Comparison of ENCODE assay signal across 29 mouse cellular contexts in the genomic region with DNA sequence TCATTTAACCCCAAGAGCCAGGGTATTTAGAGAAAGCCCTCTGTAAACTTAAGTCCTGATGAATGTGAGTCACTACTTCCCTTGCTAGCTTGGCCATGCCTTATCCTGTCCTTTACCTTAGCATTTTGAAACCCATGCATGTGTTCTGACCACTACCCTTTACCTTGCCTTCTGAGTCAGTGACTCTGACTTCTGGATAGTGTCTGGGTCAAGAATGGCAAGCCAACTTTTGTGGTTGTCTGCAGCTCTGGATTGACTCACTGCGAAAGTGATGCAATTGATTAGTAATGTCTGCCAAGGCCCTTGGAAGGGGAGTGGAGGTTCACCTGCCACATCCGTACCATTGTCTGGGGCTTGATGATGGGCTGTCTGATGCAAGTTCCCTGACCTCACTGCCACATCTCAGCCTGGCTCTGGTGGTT. TPM values are rescaled to one million over a fixed set of nuclear protein-coding genes. Genes with fewer than 3 reads are reported as not detected.
DNase-seq lines count a peak whose midpoint lies in the region; ATAC-seq and TF ChIP-seq lines count a peak whose summit lies in the region.
"Had no signal": no experiment of that assay in that cellular context is flagged by ENCODE, and none has a peak within 500 bp of the region (broad histone marks: within the 10 kb centered on the region; RNA-seq: fewer than 3 reads in every experiment).

No protein-coding gene starts in this region.

- no peaks in the 10 kb centered on the region for H3K4me1 ChIP-seq in liver, adult 2 months (ENCODE audit: control insufficient read depth, insufficient read depth, low read length)
- H3K4me1 ChIP-seq in forebrain, embryonic 16.5 days (replicated peaks; ENCODE audit: control insufficient read depth, insufficient read depth, low read length), result no peaks in the 10 kb centered on the region
- H3K4me1 ChIP-seq: hindbrain, embryonic 15.5 days had no signal

- WGBS in liver, adult 2 months, result 35% methylated on average over 2 of the region's 2 CpGs
- 92% methylated on average over 2 of the region's 2 CpGs for WGBS in forebrain, embryonic 16.5 days

- peak; percentile 72 for ATAC-seq in megakaryocyte progenitor cell, adult 5-6 weeks (replicated peaks; ENCODE audit: poor library complexity)
- ATAC-seq in forebrain, embryonic 16.5 days, result no peak
- ATAC-seq: CD4-positive, CD25-positive, alpha-beta regulatory T cell, adult 4 months; intestine, postnatal 0 days had no signal

- H3K27ac ChIP-seq in liver, adult 2 months (replicated peaks; ENCODE audit: insufficient read depth, low read depth, low read length), result no peak overlapping the region
- H3K27ac ChIP-seq in forebrain, embryonic 16.5 days (ENCODE audit: low read length), result no peak overlapping the region
- H3K27ac ChIP-seq: forebrain, embryonic 10.5 days; heart, embryonic 15.5 days; hindbrain, embryonic 15.5 days; kidney, embryonic 15.5 days; limb, embryonic 12.5 days; liver, embryonic 14.5 days had no signal

- no peaks in the 10 kb centered on the region for H3K79me3 ChIP-seq in C2C12 (ENCODE audit: low read depth)

- no peaks in the 10 kb centered on the region for H3K36me3 ChIP-seq in liver, adult 2 months (ENCODE audit: control insufficient read depth, insufficient read depth, low read length)
- peaks cover 11% of the 10 kb centered on the region for H3K36me3 ChIP-seq in C2C12 (ENCODE audit: control insufficient read depth, insufficient read depth)
- H3K36me3 ChIP-seq in forebrain, embryonic 16.5 days (ENCODE audit: control insufficient read depth, insufficient read depth), result 0 out of 2 replicates have a peak, but pooled peaks cover 4% of the 10 kb centered on the region

- H3K9ac ChIP-seq in liver, adult 2 months (ENCODE audit: low read depth, low read length), result no peak overlapping the region
- H3K9ac ChIP-seq in forebrain, embryonic 16.5 days (replicated peaks; ENCODE audit: low read depth, low read length), result no peak overlapping the region
- H3K9ac ChIP-seq: heart, embryonic 15.5 days; hindbrain, embryonic 15.5 days; kidney, embryonic 15.5 days; limb, embryonic 12.5 days; liver, embryonic 14.5 days had no signal

- no peak for TF ChIP-seq CTCF in liver, adult 2 months (IDR thresholded peaks at IDR 0.05; ENCODE audit: low read depth, low read length)
- no peak for TF ChIP-seq CTCF in C2C12 (IDR thresholded peaks at IDR 0.05; ENCODE audit: control insufficient read depth, insufficient read depth, insufficient read length)

- no peak overlapping the region for H3K4me3 ChIP-seq in liver, adult 2 months (ENCODE audit: insufficient read depth, low read depth, low read length)
- H3K4me3 ChIP-seq in C2C12 (ENCODE audit: insufficient read depth, poor library complexity, severe bottlenecking), result no peak overlapping the region
- no peak overlapping the region for H3K4me3 ChIP-seq in forebrain, embryonic 16.5 days (replicated peaks; ENCODE audit: low read length)
- H3K4me3 ChIP-seq: forebrain, embryonic 10.5 days; heart, embryonic 15.5 days; hindbrain, embryonic 15.5 days; kidney, embryonic 15.5 days; limb, embryonic 12.5 days had no signal

- H3K79me2 ChIP-seq in liver, adult 2 months (ENCODE audit: control insufficient read depth, insufficient read depth, low read length), result no peaks in the 10 kb centered on the region
- no peaks in the 10 kb centered on the region for H3K79me2 ChIP-seq in C2C12 (ENCODE audit: control insufficient read depth, insufficient read depth)

- H3K9me3 ChIP-seq in forebrain, embryonic 16.5 days (ENCODE audit: control insufficient read depth, low read length), result no peaks in the 10 kb centered on the region
- H3K9me3 ChIP-seq: forebrain, embryonic 10.5 days; G1E; heart, embryonic 15.5 days; hindbrain, embryonic 15.5 days; kidney, embryonic 15.5 days; limb, embryonic 12.5 days had no signal

- H3K4me2 ChIP-seq in forebrain, embryonic 16.5 days (ENCODE audit: low read length), result no peak overlapping the region
- H3K4me2 ChIP-seq: heart, embryonic 15.5 days; hindbrain, embryonic 15.5 days; kidney, embryonic 15.5 days; limb, embryonic 12.5 days had no signal

- TF ChIP-seq POLR2A in liver, adult 2 months (IDR thresholded peaks at IDR 0.05; ENCODE audit: extremely low read depth, insufficient read depth, low read length), result no peak

- peak; percentile 65 for DNase-seq in liver, adult 2 months (ENCODE audit: extremely low read depth, low read depth, low spot score)
- DNase-seq in liver (no peak), adipocyte (ENCODE audit: low spot score) (peak; percentile 49)
- no peak for DNase-seq in cerebellum, adult 11-12 months
- no peak for DNase-seq in heart, adult 18-20 months
- DNase-seq: cerebellum, postnatal 10 days; embryo, embryonic 11 days; gastrocnemius, postnatal 10 days; heart, postnatal 4 days; kidney, postnatal 4 days; right cerebral cortex, adult 18-20 months; thymus, postnatal 25 days had no signal

- H3ac ChIP-seq in C2C12 (ENCODE audit: control insufficient read depth, insufficient read length, low read depth), result no peak overlapping the region

- H3K27me3 ChIP-seq in liver, adult 2 months (ENCODE audit: control insufficient read depth, insufficient read depth, low read length), result no peaks in the 10 kb centered on the region
- no peaks in the 10 kb centered on the region for H3K27me3 ChIP-seq in C2C12 (ENCODE audit: control insufficient read depth, insufficient read depth, insufficient read length)
- no peaks in the 10 kb centered on the region for H3K27me3 ChIP-seq in forebrain, embryonic 16.5 days (replicated peaks; ENCODE audit: control insufficient read depth, insufficient read depth, low read length)
- H3K27me3 ChIP-seq: heart, embryonic 15.5 days; hindbrain, embryonic 15.5 days; kidney, embryonic 15.5 days; limb, embryonic 12.5 days had no signal

TF ChIP-seq in C2C12, 6 proteins besides CTCF, POLR2A, EP300 and RAD21:
- TF ChIP-seq MYOG (IDR thresholded peaks at IDR 0.05; ENCODE audit: control insufficient read depth, extremely low read depth, insufficient read length) (no peak), MAX (IDR thresholded peaks at IDR 0.05) (peak; percentile 28), FOSL1 (IDR thresholded peaks at IDR 0.05; ENCODE audit: insufficient read depth, low read length, poor library complexity, severe bottlenecking) (peak; percentile 49), MYOD1 (IDR thresholded peaks at IDR 0.05; ENCODE audit: control insufficient read depth, insufficient read length, low read depth) (peak; percentile 79), CEBPB (IDR thresholded peaks at IDR 0.05; ENCODE audit: low read depth) (peak; percentile 89)

RNA-seq across cellular contexts. Expression of a gene that starts 18.4 kb away (rescaled TPM):
- 0.67 and 1.7 TPM in 2 replicates for total RNA-seq in liver, adult 2 months (2014; rRNA removed)
- polyA plus RNA-seq in liver, adult 2 months (2012; rRNA removed), result 1.7 and 3.8 TPM in 2 replicates
- polyA plus RNA-seq in C2C12 (2012; fragmentation: generic; extraction: Trizol), result 25.6 TPM
- total RNA-seq in megakaryocyte progenitor cell, adult 5-6 weeks (2015), result 13.2 and 13.8 TPM in 2 replicates
- total RNA-seq in megakaryocyte progenitor cell, adult 5-6 weeks (2017), result 24.9 and 29.5 TPM in 2 replicates
- total RNA-seq in heart, adult 18-20 months (2021), result 10 to 100 TPM; 10.8 to 12.7 TPM
- polyA plus RNA-seq in forebrain, embryonic 16.5 days (2015; fragmentation: Nextera tagmentation; extraction: Ambion mirVana), result 3.8 and 4.7 TPM in 2 replicates

RNA-seq across cellular contexts. Expression of a gene that starts 43.1 kb away (rescaled TPM):
- total RNA-seq in liver, adult 2 months (2014; rRNA removed), result 14.9 and 21.7 TPM in 2 replicates
- 20.8 and 25.4 TPM in 2 replicates for polyA plus RNA-seq in liver, adult 2 months (2012; rRNA removed)
- 23.6 TPM for polyA plus RNA-seq in C2C12 (2012; fragmentation: generic; extraction: Trizol)
- total RNA-seq in megakaryocyte progenitor cell, adult 5-6 weeks (2015), result 14.0 and 15.1 TPM in 2 replicates
- 31.7 and 46.5 TPM in 2 replicates for total RNA-seq in megakaryocyte progenitor cell, adult 5-6 weeks (2017)
- total RNA-seq in heart, adult 18-20 months (2021), result 10 to 100 TPM; 55.4 to 62.3 TPM
- polyA plus RNA-seq in forebrain, embryonic 16.5 days (2015; fragmentation: Nextera tagmentation; extraction: Ambion mirVana), result 36.1 and 43.0 TPM in 2 replicates

RNA-seq across cellular contexts. Expression of a gene that starts 46.2 kb away (rescaled TPM):
- total RNA-seq in liver, adult 2 months (2014; rRNA removed), result not detected in 2 replicates
- polyA plus RNA-seq in liver, adult 2 months (2012; rRNA removed), result not detected in 2 replicates
- 0.14 TPM for polyA plus RNA-seq in C2C12 (2012; fragmentation: generic; extraction: Trizol)
- not detected in 2 replicates for total RNA-seq in megakaryocyte progenitor cell, adult 5-6 weeks (2015)
- 0.04 and 0.30 TPM in 2 replicates for total RNA-seq in megakaryocyte progenitor cell, adult 5-6 weeks (2017)
- not detected for total RNA-seq in heart, adult 18-20 months (2021)
- polyA plus RNA-seq in forebrain, embryonic 16.5 days (2015; fragmentation: Nextera tagmentation; extraction: Ambion mirVana), result 2.0 and 3.2 TPM in 2 replicates
- total RNA-seq: G1E; gastrocnemius, postnatal 10 days; heart, adult 8-10 months; heart, postnatal 4 days; layer of hippocampus, postnatal 10 days; megakaryocyte-erythroid progenitor cell, adult 5-6 weeks; midbrain, postnatal 0 days had no signal
- polyA plus RNA-seq: G1E; small intestine, adult 2 months had no signal

RNA-seq across cellular contexts. Expression of a gene that starts 51.4 kb away (rescaled TPM):
- total RNA-seq in liver, adult 2 months (2014; rRNA removed), result 3.3 and 4.0 TPM in 2 replicates
- polyA plus RNA-seq in liver, adult 2 months (2012; rRNA removed), result 3.6 and 5.3 TPM in 2 replicates
- 1.7 TPM for polyA plus RNA-seq in C2C12 (2012; fragmentation: generic; extraction: Trizol)
- 8.5 and 11.4 TPM in 2 replicates for total RNA-seq in megakaryocyte progenitor cell, adult 5-6 weeks (2015)
- total RNA-seq in megakaryocyte progenitor cell, adult 5-6 weeks (2017), result 14.4 and 15.9 TPM in 2 replicates
- 1 to 10 TPM; 3.2 to 3.4 TPM for total RNA-seq in heart, adult 18-20 months (2021)
- 0.41 and 0.47 TPM in 2 replicates for polyA plus RNA-seq in forebrain, embryonic 16.5 days (2015; fragmentation: Nextera tagmentation; extraction: Ambion mirVana)

Comparison
In these comparisons a context has a peak if more than half of its experiments do, and no peak if none do; other contexts are left out.
1. DNase-seq: peak in liver, adult 2 months (single experiment) and adipocyte (single experiment); none in liver (single experiment), cerebellum, adult 11-12 months (single experiment) and heart, adult 18-20 months (0 of 2).